Mouse (Mus musculus) MEL-GATA-1-ER (cell line): ENCODE measurements at regions not wholly inside any gene's neighbourhood (a gene's known extent, or its start where the extent isn't known, plus 50 kb on each side); places are given as distances from the start of the nearest gene placed in this dataset.

Experiments
- DNase-seq: peaks from one replicate; pipeline ENCODE4 v3.0.0-alpha.2; 2012; ENCODE audit warnings: low read depth; ENCODE audit errors: extremely low read depth

- DNase-seq = no peak
Observed at GRCm38 (mm10) chr4:131014301-131015081, 70.3 kb downstream of the Matn1 start.

- DNase-seq = no peak
Observed at GRCm38 (mm10) chr4:131015156-131015555, 71.0 kb downstream of the Matn1 start.

- no peak for DNase-seq
Observed at GRCm38 (mm10) chr4:131023601-131024000, 79.4 kb downstream of the Matn1 start.

- DNase-seq = no peak
Observed at GRCm38 (mm10) chr4:131036292-131036691, 92.1 kb downstream of the Matn1 start.

- DNase-seq = no peak
Observed at GRCm38 (mm10) chr4:131037179-131037578, 93.0 kb downstream of the Matn1 start.

GRCm38 (mm10) chr4:131039686-131040085 is 95.5 kb downstream of the Matn1 start:
- DNase-seq = no peak

- no peak for DNase-seq
Observed at GRCm38 (mm10) chr4:131041210-131041609, 97.0 kb downstream of the Matn1 start.

- no peak for DNase-seq
Observed at GRCm38 (mm10) chr4:131046101-131046500, 101.9 kb downstream of the Matn1 start.

- no peak for DNase-seq
Observed at GRCm38 (mm10) chr4:131046969-131047650, 102.9 kb downstream of the Matn1 start.

GRCm38 (mm10) chr4:131056293-131056692 is 112.1 kb downstream of the Matn1 start:
- DNase-seq = no peak

- no peak for DNase-seq
Observed at GRCm38 (mm10) chr4:131059572-131059971, 115.4 kb downstream of the Matn1 start.

GRCm38 (mm10) chr4:131060191-131060680 is 116.1 kb downstream of the Matn1 start:
- no peak for DNase-seq

GRCm38 (mm10) chr4:131060706-131061105 is 116.5 kb downstream of the Matn1 start:
- DNase-seq = no peak

- no peak for DNase-seq
Observed at GRCm38 (mm10) chr4:131062592-131062991, 118.4 kb downstream of the Matn1 start.

- no peak for DNase-seq
Observed at GRCm38 (mm10) chr4:131066186-131066939, 122.2 kb downstream of the Matn1 start.

- DNase-seq = no peak
Observed at GRCm38 (mm10) chr4:131070566-131070965, 126.4 kb downstream of the Matn1 start.

GRCm38 (mm10) chr4:131072623-131073022 is 128.4 kb downstream of the Matn1 start:
- DNase-seq = no peak

- DNase-seq = no peak
Observed at GRCm38 (mm10) chr4:131073420-131073819, 129.2 kb downstream of the Matn1 start.

- no peak for DNase-seq
Observed at GRCm38 (mm10) chr4:131075326-131075932, 131.2 kb downstream of the Matn1 start.

- DNase-seq = no peak
Observed at GRCm38 (mm10) chr4:131076628-131077027, 132.4 kb downstream of the Matn1 start.

- no peak for DNase-seq
Observed at GRCm38 (mm10) chr4:131080113-131080512, 135.9 kb downstream of the Matn1 start.
